Mouse (Mus musculus): ENCODE measurements at regions not wholly inside any gene's neighbourhood (a gene's known extent, or its start where the extent isn't known, plus 50 kb on each side); places are given as distances from the start of the nearest gene placed in this dataset.

- Histone ChIP-seq H3K27me3 (ENCODE audit: control insufficient read depth, insufficient read depth, low read length) (no peaks in the 10 kb centered on the region), H3K4me1 (ENCODE audit: control insufficient read depth, insufficient read depth, low read length) (no peaks in the 10 kb centered on the region), H3K9me3 (replicated peaks; ENCODE audit: control insufficient read depth, low read length) (no peaks in the 10 kb centered on the region), H3K4me2 (no peak overlapping the region), H3K36me3 (ENCODE audit: control insufficient read depth, insufficient read depth, low read length) (no peaks in the 10 kb centered on the region), H3K9ac (ENCODE audit: low read depth, low read length) (no peak overlapping the region), H3K4me3 (ENCODE audit: low read depth, low read length) (no peak overlapping the region), H3K27ac (ENCODE audit: low read depth, low read length) (no peak overlapping the region)
- 42% methylated on average over 4 of the region's 4 CpGs for WGBS (ENCODE audit: insufficient replicate concordance)
- ATAC-seq (replicated peaks; ENCODE audit: insufficient number of reproducible peaks, low FRiP score, low TSS enrichment): no peak
Observed at GRCm38 (mm10) chr7:123642596-123642995, 142.3 kb upstream of the Zkscan2 start.

GRCm38 (mm10) chr7:123643426-123643825, 143.2 kb upstream of the Zkscan2 start:
- no peaks in the 10 kb centered on the region for H3K4me1 ChIP-seq (ENCODE audit: control insufficient read depth, insufficient read depth, low read length)
- H3K9ac ChIP-seq (ENCODE audit: low read depth, low read length): no peak overlapping the region
- H3K4me3 ChIP-seq (ENCODE audit: low read depth, low read length): no peak overlapping the region
- no peak overlapping the region for H3K27ac ChIP-seq (ENCODE audit: low read depth, low read length)
- no peak overlapping the region for H3K4me2 ChIP-seq
- WGBS (ENCODE audit: insufficient replicate concordance): 32% methylated on average over 2 of the region's 2 CpGs
- ATAC-seq (replicated peaks; ENCODE audit: insufficient number of reproducible peaks, low FRiP score, low TSS enrichment): no peak
- no peaks in the 10 kb centered on the region for H3K36me3 ChIP-seq (ENCODE audit: control insufficient read depth, insufficient read depth, low read length)
- no peaks in the 10 kb centered on the region for H3K9me3 ChIP-seq (replicated peaks; ENCODE audit: control insufficient read depth, low read length)
- H3K27me3 ChIP-seq (ENCODE audit: control insufficient read depth, insufficient read depth, low read length): no peaks in the 10 kb centered on the region

GRCm38 (mm10) chr7:123645521-123645920, 145.3 kb upstream of the Zkscan2 start:
- H3K4me2 ChIP-seq: no peak overlapping the region
- no peaks in the 10 kb centered on the region for H3K36me3 ChIP-seq (ENCODE audit: control insufficient read depth, insufficient read depth, low read length)
- H3K27ac ChIP-seq (ENCODE audit: low read depth, low read length): no peak overlapping the region
- no peaks in the 10 kb centered on the region for H3K9me3 ChIP-seq (replicated peaks; ENCODE audit: control insufficient read depth, low read length)
- WGBS (ENCODE audit: insufficient replicate concordance): 76% methylated on average over 3 of the region's 3 CpGs
- ATAC-seq (replicated peaks; ENCODE audit: insufficient number of reproducible peaks, low FRiP score, low TSS enrichment): no peak
- H3K9ac ChIP-seq (ENCODE audit: low read depth, low read length): no peak overlapping the region
- no peaks in the 10 kb centered on the region for H3K4me1 ChIP-seq (ENCODE audit: control insufficient read depth, insufficient read depth, low read length)
- H3K4me3 ChIP-seq (ENCODE audit: low read depth, low read length): no peak overlapping the region
- no peaks in the 10 kb centered on the region for H3K27me3 ChIP-seq (ENCODE audit: control insufficient read depth, insufficient read depth, low read length)

GRCm38 (mm10) chr7:123665459-123665858, 165.2 kb upstream of the Zkscan2 start:
- no peak overlapping the region for H3K27ac ChIP-seq (ENCODE audit: low read depth, low read length)

GRCm38 (mm10) chr7:123684762-123685161, 184.5 kb upstream of the Zkscan2 start:
- Histone ChIP-seq H3K9me3 (replicated peaks; ENCODE audit: control insufficient read depth, low read length) (no peaks in the 10 kb centered on the region), H3K4me3 (ENCODE audit: low read depth, low read length) (no peak overlapping the region), H3K27ac (ENCODE audit: low read depth, low read length) (no peak overlapping the region), H3K4me1 (ENCODE audit: control insufficient read depth, insufficient read depth, low read length) (no peaks in the 10 kb centered on the region), H3K27me3 (ENCODE audit: control insufficient read depth, insufficient read depth, low read length) (no peaks in the 10 kb centered on the region), H3K4me2 (no peak overlapping the region), H3K9ac (ENCODE audit: low read depth, low read length) (no peak overlapping the region), H3K36me3 (ENCODE audit: control insufficient read depth, insufficient read depth, low read length) (no peaks in the 10 kb centered on the region)
- WGBS (ENCODE audit: insufficient replicate concordance): 71% methylated on average over 3 of the region's 3 CpGs
- ATAC-seq (replicated peaks; ENCODE audit: insufficient number of reproducible peaks, low FRiP score, low TSS enrichment): no peak

More at GRCm38 (mm10) chr7:123665459-123665858, 165.2 kb upstream of the Zkscan2 start:
- H3K4me1 ChIP-seq (ENCODE audit: control insufficient read depth, insufficient read depth, low read length): no peaks in the 10 kb centered on the region
- H3K9ac ChIP-seq (ENCODE audit: low read depth, low read length): no peak overlapping the region
- WGBS (ENCODE audit: insufficient replicate concordance): 35% methylated on average over 5 of the region's 5 CpGs
- no peak overlapping the region for H3K4me3 ChIP-seq (ENCODE audit: low read depth, low read length)
- no peaks in the 10 kb centered on the region for H3K36me3 ChIP-seq (ENCODE audit: control insufficient read depth, insufficient read depth, low read length)
- H3K4me2 ChIP-seq: no peak overlapping the region
- no peak for ATAC-seq (replicated peaks; ENCODE audit: insufficient number of reproducible peaks, low FRiP score, low TSS enrichment)
- H3K9me3 ChIP-seq (replicated peaks; ENCODE audit: control insufficient read depth, low read length): no peaks in the 10 kb centered on the region
- no peaks in the 10 kb centered on the region for H3K27me3 ChIP-seq (ENCODE audit: control insufficient read depth, insufficient read depth, low read length)

GRCm38 (mm10) chr7:123686547-123686946, 186.3 kb upstream of the Zkscan2 start:
- 83% methylated on average over 3 of the region's 3 CpGs for WGBS (ENCODE audit: insufficient replicate concordance)
- ATAC-seq (replicated peaks; ENCODE audit: insufficient number of reproducible peaks, low FRiP score, low TSS enrichment): no peak
- H3K27me3 ChIP-seq (ENCODE audit: control insufficient read depth, insufficient read depth, low read length): no peaks in the 10 kb centered on the region

GRCm38 (mm10) chr7:123731016-123731415, 230.8 kb upstream of the Zkscan2 start:
- 62% methylated on average over 4 of the region's 4 CpGs for WGBS (ENCODE audit: insufficient replicate concordance)
- Histone ChIP-seq H3K36me3 (ENCODE audit: control insufficient read depth, insufficient read depth, low read length) (no peaks in the 10 kb centered on the region), H3K27me3 (ENCODE audit: control insufficient read depth, insufficient read depth, low read length) (no peaks in the 10 kb centered on the region), H3K27ac (ENCODE audit: low read depth, low read length) (no peak overlapping the region), H3K4me2 (no peak overlapping the region), H3K9ac (ENCODE audit: low read depth, low read length) (no peak overlapping the region), H3K4me1 (ENCODE audit: control insufficient read depth, insufficient read depth, low read length) (no peaks in the 10 kb centered on the region), H3K4me3 (ENCODE audit: low read depth, low read length) (no peak overlapping the region), H3K9me3 (replicated peaks; ENCODE audit: control insufficient read depth, low read length) (no peaks in the 10 kb centered on the region)
- no peak for ATAC-seq (replicated peaks; ENCODE audit: insufficient number of reproducible peaks, low FRiP score, low TSS enrichment)

More at GRCm38 (mm10) chr7:123686547-123686946, 186.3 kb upstream of the Zkscan2 start:
- Histone ChIP-seq H3K27ac (ENCODE audit: low read depth, low read length) (no peak overlapping the region), H3K4me3 (ENCODE audit: low read depth, low read length) (no peak overlapping the region), H3K4me1 (ENCODE audit: control insufficient read depth, insufficient read depth, low read length) (no peaks in the 10 kb centered on the region), H3K4me2 (no peak overlapping the region), H3K36me3 (ENCODE audit: control insufficient read depth, insufficient read depth, low read length) (no peaks in the 10 kb centered on the region), H3K9ac (ENCODE audit: low read depth, low read length) (no peak overlapping the region), H3K9me3 (replicated peaks; ENCODE audit: control insufficient read depth, low read length) (no peaks in the 10 kb centered on the region)

GRCm38 (mm10) chr7:123733061-123733460, 232.8 kb upstream of the Zkscan2 start:
- 65% methylated on average over 3 of the region's 3 CpGs for WGBS (ENCODE audit: insufficient replicate concordance)
- Histone ChIP-seq H3K27me3 (ENCODE audit: control insufficient read depth, insufficient read depth, low read length) (no peaks in the 10 kb centered on the region), H3K9ac (ENCODE audit: low read depth, low read length) (no peak overlapping the region), H3K4me2 (no peak overlapping the region), H3K27ac (ENCODE audit: low read depth, low read length) (no peak overlapping the region), H3K9me3 (replicated peaks; ENCODE audit: control insufficient read depth, low read length) (no peaks in the 10 kb centered on the region), H3K4me1 (ENCODE audit: control insufficient read depth, insufficient read depth, low read length) (no peaks in the 10 kb centered on the region), H3K36me3 (ENCODE audit: control insufficient read depth, insufficient read depth, low read length) (no peaks in the 10 kb centered on the region), H3K4me3 (ENCODE audit: low read depth, low read length) (no peak overlapping the region)
- no peak for ATAC-seq (replicated peaks; ENCODE audit: insufficient number of reproducible peaks, low FRiP score, low TSS enrichment)

- Histone ChIP-seq H3K27me3 (ENCODE audit: control insufficient read depth, insufficient read depth, low read length) (no peaks in the 10 kb centered on the region), H3K36me3 (ENCODE audit: control insufficient read depth, insufficient read depth, low read length) (no peaks in the 10 kb centered on the region), H3K27ac (ENCODE audit: low read depth, low read length) (no peak overlapping the region), H3K9ac (ENCODE audit: low read depth, low read length) (no peak overlapping the region), H3K4me1 (ENCODE audit: control insufficient read depth, insufficient read depth, low read length) (no peaks in the 10 kb centered on the region), H3K4me2 (no peak overlapping the region), H3K4me3 (ENCODE audit: low read depth, low read length) (no peak overlapping the region), H3K9me3 (replicated peaks; ENCODE audit: control insufficient read depth, low read length) (no peaks in the 10 kb centered on the region)
- 62% methylated on average over 4 of the region's 4 CpGs for WGBS (ENCODE audit: insufficient replicate concordance)
- ATAC-seq (replicated peaks; ENCODE audit: insufficient number of reproducible peaks, low FRiP score, low TSS enrichment): no peak
Observed at GRCm38 (mm10) chr7:123747986-123748385, 234.7 kb upstream of the Hs3st4 start.
